14 mouse cellular contexts compared by ENCODE assay signal in genomic region chr1:84386481-84387146, GRCm38 (mm10). TPM values are rescaled to one million over a fixed set of nuclear protein-coding genes. Genes with fewer than 3 reads are reported as not detected.
DNase-seq lines count a peak whose midpoint lies in the region; ATAC-seq and TF ChIP-seq lines count a peak whose summit lies in the region.
"Had no signal": no experiment of that assay in that cellular context is flagged by ENCODE, and none has a peak within 500 bp of the region (broad histone marks: within the 10 kb centered on the region; RNA-seq: fewer than 3 reads in every experiment).

No protein-coding gene starts in this region.

- DNase-seq in gastrocnemius, postnatal 14 days = peak; percentile 15
- DNase-seq in gastrocnemius, postnatal 25 days = no peak
- DNase-seq in midbrain, postnatal 0 days (ENCODE audit: low spot score) = peak; percentile 30
- peak; percentile 27 to 33 for DNase-seq in left cerebral cortex, postnatal 36 days (ENCODE audit: low spot score in 2 of 2)
- no peak for DNase-seq in urinary bladder, adult 2 months (ENCODE audit: low spot score)
- DNase-seq in c-Kit-positive CD71-positive TER-119-positive erythroid progenitor cells, embryonic 14.5 days (ENCODE audit: low spot score) = no peak
- DNase-seq: liver; spleen, adult 18-20 months had no signal

- no peak overlapping the region for H3K4me3 ChIP-seq in midbrain, postnatal 0 days (ENCODE audit: low read depth, low read length)
- no peak overlapping the region for H3K4me3 ChIP-seq in midbrain, embryonic 16.5 days (ENCODE audit: low read depth, low read length)
- H3K4me3 ChIP-seq: midbrain, embryonic 13.5 days had no signal

- WGBS in midbrain, postnatal 0 days = 70% methylated on average over 8 of the region's 8 CpGs
- 75% methylated on average over 8 of the region's 8 CpGs for WGBS in midbrain, embryonic 16.5 days

- no peak for ATAC-seq in midbrain, postnatal 0 days (ENCODE audit: low FRiP score)
- ATAC-seq in midbrain, embryonic 16.5 days = no peak
- no peak for ATAC-seq in activated CD4-positive, CD25-positive, alpha-beta regulatory T cell, adult 4 months
- ATAC-seq: inflammation-experienced regulatory T-cells, adult 6 months; midbrain, embryonic 13.5 days had no signal

- no peak overlapping the region for H3K4me2 ChIP-seq in midbrain, postnatal 0 days (ENCODE audit: low read depth, low read length, poor library complexity, severe bottlenecking)
- H3K4me2 ChIP-seq in midbrain, embryonic 16.5 days (ENCODE audit: low read length) = no peak overlapping the region
- H3K4me2 ChIP-seq: heart, embryonic 11.5 days; midbrain, embryonic 13.5 days had no signal

- H3K27ac ChIP-seq in midbrain, postnatal 0 days (ENCODE audit: low read depth, low read length) = no peak overlapping the region
- no peak overlapping the region for H3K27ac ChIP-seq in midbrain, embryonic 16.5 days (ENCODE audit: low read length)

- H3K9me3 ChIP-seq in midbrain, postnatal 0 days (ENCODE audit: low read length) = no peaks in the 10 kb centered on the region
- H3K9me3 ChIP-seq in midbrain, embryonic 16.5 days (replicated peaks; ENCODE audit: control insufficient read depth, low read length, poor library complexity, severe bottlenecking) = no peaks in the 10 kb centered on the region
- H3K9me3 ChIP-seq: midbrain, embryonic 13.5 days had no signal

- H3K36me3 ChIP-seq in midbrain, postnatal 0 days (ENCODE audit: insufficient read depth, low read length) = peaks cover 13% of the 10 kb centered on the region; the same call in 1 of the 2 replicates
- peaks cover 5% of the 10 kb centered on the region; the same call in 1 of the 2 replicates for H3K36me3 ChIP-seq in midbrain, embryonic 16.5 days (ENCODE audit: control insufficient read depth, insufficient read depth, low read length)

- no peak for TF ChIP-seq CTCF in midbrain, postnatal 0 days (IDR thresholded peaks at IDR 0.05)

- no peaks in the 10 kb centered on the region for H3K27me3 ChIP-seq in midbrain, postnatal 0 days (ENCODE audit: insufficient read depth, low read length)
- H3K27me3 ChIP-seq in midbrain, embryonic 16.5 days (ENCODE audit: control insufficient read depth, insufficient read depth, low read depth, low read length) = no peaks in the 10 kb centered on the region
- H3K27me3 ChIP-seq: CH12.LX; midbrain, embryonic 13.5 days had no signal

- H3K4me1 ChIP-seq in midbrain, postnatal 0 days (ENCODE audit: insufficient read depth, low read length) = no peaks in the 10 kb centered on the region
- H3K4me1 ChIP-seq in midbrain, embryonic 16.5 days (ENCODE audit: control insufficient read depth, insufficient read depth, low read length) = peaks cover 7% of the 10 kb centered on the region; the same call in 1 of the 2 replicates

- intact Hi-C loops in gastrocnemius, postnatal 14 days (cut with DNase I; ENCODE audit: low total_unique reads) = no loop called here
- intact Hi-C loops in left cerebral cortex, postnatal 36 days (cut with DNase I) = no loop called here

- H3K9ac ChIP-seq in midbrain, postnatal 0 days (replicated peaks; ENCODE audit: low read length, poor library complexity, severe bottlenecking) = no peak overlapping the region
- no peak overlapping the region for H3K9ac ChIP-seq in midbrain, embryonic 16.5 days (ENCODE audit: low read depth, low read length)
- H3K9ac ChIP-seq: midbrain, embryonic 13.5 days had no signal

RNA-seq across cellular contexts. Expression of gene Pid1, which starts 22.6 kb away (rescaled TPM):
- total RNA-seq in gastrocnemius, postnatal 14 days (2021) = 10 to 100 TPM; 17.6 TPM
- total RNA-seq in gastrocnemius, postnatal 25 days (2021) = 1 to 10 TPM; 8.0 to 8.4 TPM
- 55.0 and 60.2 TPM in 2 replicates for total RNA-seq in midbrain, postnatal 0 days (2014; rRNA removed)
- polyA plus RNA-seq in midbrain, postnatal 0 days (2015; fragmentation: Nextera tagmentation; extraction: Ambion mirVana) = 63.1 and 64.0 TPM in 2 replicates
- polyA plus RNA-seq in midbrain, embryonic 16.5 days (2015; fragmentation: Nextera tagmentation; extraction: Ambion mirVana) = 80.8 and 82.7 TPM in 2 replicates
- 10 to 100 TPM; 38.0 to 54.5 TPM for total RNA-seq in left cerebral cortex, postnatal 36 days (2021)
- 55.1 and 74.2 TPM in 2 replicates for polyA plus RNA-seq in urinary bladder, adult 2 months (2012; rRNA removed)
- under 1 TPM; 0.28 to 0.70 TPM for polyA plus RNA-seq in activated CD4-positive, CD25-positive, alpha-beta regulatory T cell, adult 4 months (2017; shearing (Covaris generic))
- total RNA-seq: CH12.LX had no signal

Comparison
In these comparisons a context has a peak if more than half of its experiments do, and no peak if none do; other contexts are left out.
1. DNase-seq: peak in gastrocnemius, postnatal 14 days (single experiment), midbrain, postnatal 0 days (single experiment) and left cerebral cortex, postnatal 36 days (2 of 2); none in gastrocnemius, postnatal 25 days (single experiment), urinary bladder, adult 2 months (single experiment) and c-Kit-positive CD71-positive TER-119-positive erythroid progenitor cells, embryonic 14.5 days (single experiment).